Mouse (Mus musculus) heart, postnatal 36 days (tissue): Measurements from ENCODE around the gene Fam234b. TPM values are rescaled to one million over a fixed set of nuclear protein-coding genes. Genes with fewer than 3 reads are reported as not detected.

Experiments
- DNase-seq, 2 experiments: peaks; one replicate each; pipeline ENCODE4 v3.0.0; 2021 to 2022
- intact Hi-C: fragments of 180-260 bp; cut with DNase I; formaldehyde crosslinking; loops from one replicate; pipeline ENCODE4 v1.15.1; 2025
- total RNA-seq, 2 experiments: library from RNA; stranded (reverse); gene quantifications; 2 replicates each; pipeline ENCODE4 v1.2.3; 2021

Gene Fam234b
- total RNA-seq, 2 experiments from 2014 or later = 7.0 to 9.2 TPM

- DNase-seq = no peak
- intact Hi-C loops = no loop called here
These were observed 19.2 kb upstream of the Fam234b start for GRCm38 (mm10) chr6:135178599-135178998.

GRCm38 (mm10) chr6:135182925-135183324 is 14.9 kb upstream of the Fam234b start:
- DNase-seq = no peak
- intact Hi-C loops = no loop called here

GRCm38 (mm10) chr6:135183961-135184360 is 13.8 kb upstream of the Fam234b start:
- intact Hi-C loops = no loop called here
- DNase-seq = no peak

DNA sequence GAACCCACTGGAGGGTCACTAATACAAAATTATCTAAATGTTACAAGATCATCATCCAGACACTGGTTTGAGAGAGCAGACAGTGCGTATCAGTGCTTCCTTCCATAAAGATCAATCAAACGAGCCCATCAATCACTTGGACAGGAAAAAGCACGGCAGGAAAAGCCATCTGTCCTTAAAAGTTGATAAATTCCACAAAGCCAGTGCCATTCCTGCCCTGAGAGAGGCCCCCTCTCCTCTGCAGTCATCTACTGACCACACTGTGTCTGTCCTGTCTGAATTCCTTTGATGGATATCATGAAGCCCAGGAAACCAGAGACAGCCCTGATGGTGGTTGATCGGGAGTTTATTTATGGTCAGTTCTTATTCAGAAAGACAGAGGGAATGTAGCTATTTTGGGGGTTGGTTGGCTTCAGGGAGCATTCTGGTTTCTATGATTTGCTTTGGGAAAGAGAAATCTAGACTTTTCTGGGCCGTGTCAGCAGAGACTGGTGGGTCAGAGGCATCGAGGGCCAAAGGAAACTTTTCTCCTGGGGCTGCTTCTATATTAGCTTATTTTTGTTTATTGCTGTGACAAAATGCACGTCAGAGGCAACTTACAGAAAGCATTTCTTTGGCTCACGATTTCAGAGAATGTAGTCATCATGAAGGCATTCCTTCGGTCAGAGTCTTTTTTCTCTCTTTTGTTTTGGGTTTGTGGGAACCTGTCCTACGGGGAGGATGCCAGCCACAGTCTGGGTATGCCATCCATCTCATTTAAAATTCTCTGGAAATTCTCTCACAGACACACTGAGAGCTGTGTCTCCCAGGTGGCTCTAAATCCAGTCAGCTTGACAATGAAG is 10.5 kb upstream of the Fam234b start:
- intact Hi-C loops = no loop called here
- DNase-seq = no peak

- no peak for DNase-seq
- intact Hi-C loops = no loop called here
These were observed 9.1 kb upstream of the Fam234b start for GRCm38 (mm10) chr6:135188629-135189028.

DNA sequence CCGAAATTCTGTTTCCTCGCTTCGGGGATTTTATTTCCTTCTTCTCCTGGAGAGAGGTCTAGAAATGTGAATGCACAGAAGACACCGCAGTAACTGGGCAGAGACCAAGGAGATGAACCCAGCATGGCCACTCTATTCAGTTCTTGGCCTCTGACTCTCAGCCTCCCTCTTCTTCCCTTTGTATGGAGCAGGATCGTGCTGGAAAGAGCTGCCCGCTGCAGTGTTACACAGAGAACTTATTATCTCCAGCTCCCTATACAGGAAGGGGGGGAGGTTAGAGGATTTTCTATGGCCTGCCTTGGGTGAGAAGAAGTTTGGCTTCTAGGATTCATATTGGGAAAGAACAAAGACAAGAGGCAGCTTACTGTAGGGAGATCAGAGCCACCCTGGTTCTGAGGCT is 7.7 kb upstream of the Fam234b start:
- DNase-seq = no peak
- intact Hi-C loops = no loop called here

GRCm38 (mm10) chr6:135191906-135192305 is 5.9 kb upstream of the Fam234b start:
- intact Hi-C loops = no loop called here
- DNase-seq = no peak

- intact Hi-C loops = no loop called here
- DNase-seq = no peak
These were observed 4.8 kb upstream of the Fam234b start for GRCm38 (mm10) chr6:135192993-135193392.

- intact Hi-C loops = no loop called here
- DNase-seq = no peak
These were observed 4.0 kb upstream of the Fam234b start for GRCm38 (mm10) chr6:135193733-135194132.

DNA sequence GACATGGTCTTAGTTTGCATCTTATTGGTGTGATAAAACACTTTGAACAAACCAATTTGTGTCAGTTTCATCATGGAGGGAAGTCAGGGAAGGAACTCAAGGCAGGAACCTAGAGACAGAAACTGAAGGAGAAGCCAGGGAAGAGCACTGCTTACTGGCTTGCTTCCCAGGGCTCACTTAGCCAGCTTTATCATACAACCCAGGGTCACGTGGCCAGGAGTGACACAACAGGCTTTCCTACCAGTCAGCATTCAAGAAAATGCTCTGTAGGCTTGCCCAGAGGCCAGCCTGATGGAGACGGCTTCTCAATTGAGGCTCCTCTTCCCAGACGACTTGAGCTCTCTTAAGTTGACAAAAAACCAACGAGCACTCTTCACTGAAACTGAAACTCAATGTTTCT is 2.9 kb upstream of the Fam234b start:
- intact Hi-C loops = no loop called here
- DNase-seq = no peak

- DNase-seq = no peak
- intact Hi-C loops = no loop called here
These were observed 1.1 kb upstream of the Fam234b start for GRCm38 (mm10) chr6:135196707-135197106.

- intact Hi-C loops = no loop called here
- DNase-seq = no peak
These were observed 331 bp upstream of the Fam234b start for GRCm38 (mm10) chr6:135197446-135197845.

DNA sequence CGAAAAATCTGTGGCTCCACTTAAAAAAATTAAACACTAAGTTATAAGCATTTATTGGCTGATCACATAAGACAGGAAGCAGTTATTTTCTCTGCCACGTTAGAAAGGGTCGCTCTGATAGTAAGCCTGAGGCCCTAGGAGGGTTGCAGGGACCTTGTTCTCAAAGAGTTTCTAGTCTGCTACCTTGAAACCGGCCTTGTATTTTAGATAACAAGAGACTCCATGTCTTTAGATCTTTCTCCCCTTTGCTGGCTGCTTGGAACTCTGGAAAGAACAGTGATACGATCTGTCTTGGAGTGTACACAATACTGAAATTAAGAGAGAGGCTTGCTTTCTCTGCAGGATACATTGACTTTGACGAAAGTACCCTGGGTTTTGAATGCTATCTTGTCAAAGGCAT is 949 bp downstream of the Fam234b start:
- DNase-seq = no peak
- intact Hi-C loops = no loop called here

DNA sequence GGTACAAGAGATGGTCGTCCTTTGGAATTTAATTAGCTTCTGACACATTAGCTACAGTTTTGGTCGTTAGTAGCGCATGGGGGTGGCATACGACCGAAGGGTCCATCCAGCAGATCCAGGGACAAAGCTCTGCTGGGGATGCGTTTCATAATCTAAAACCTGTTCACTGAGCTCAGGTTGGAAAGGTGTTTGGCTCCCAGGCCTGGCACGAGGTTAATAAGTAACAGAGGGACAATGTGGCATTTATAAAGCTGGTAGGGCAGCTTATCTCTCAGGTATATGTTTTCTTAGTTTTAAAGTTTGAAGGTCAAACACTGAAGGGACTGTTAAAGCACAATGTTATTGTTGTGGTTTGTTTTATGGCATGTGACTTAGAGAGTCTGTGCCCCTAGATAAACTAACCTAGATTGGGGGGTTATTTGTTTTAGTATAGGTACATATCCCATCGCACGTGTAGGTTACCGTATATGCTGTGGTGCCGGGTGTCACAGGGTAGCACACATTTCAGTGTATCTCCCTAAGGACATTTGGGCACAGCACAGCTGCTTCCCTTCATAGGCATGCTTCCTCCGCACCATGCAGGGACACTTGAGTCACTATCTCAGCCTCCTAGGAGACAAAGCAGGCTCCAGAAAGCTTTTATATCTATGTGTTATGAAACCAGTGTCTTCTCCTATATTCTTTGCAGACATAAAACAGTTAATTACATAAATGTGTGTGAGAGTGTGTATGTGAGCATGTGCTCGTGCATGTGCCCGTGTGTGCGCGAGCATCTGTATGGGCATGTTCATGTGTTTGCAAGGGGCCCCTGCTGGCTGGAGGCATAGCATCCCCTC is 2.6 kb downstream of the Fam234b start:
- intact Hi-C loops = no loop called here

GRCm38 (mm10) chr6:135202668-135203067 is 4.9 kb downstream of the Fam234b start:
- no peak for DNase-seq
- intact Hi-C loops = no loop called here

More for the DNA sequence above, 2.6 kb downstream of the Fam234b start:
- no peak for DNase-seq

GRCm38 (mm10) chr6:135203737-135204136 is 6.0 kb downstream of the Fam234b start:
- intact Hi-C loops = no loop called here
- DNase-seq = no peak

GRCm38 (mm10) chr6:135204869-135205268 is 7.1 kb downstream of the Fam234b start:
- intact Hi-C loops = no loop called here
- DNase-seq = no peak

DNA sequence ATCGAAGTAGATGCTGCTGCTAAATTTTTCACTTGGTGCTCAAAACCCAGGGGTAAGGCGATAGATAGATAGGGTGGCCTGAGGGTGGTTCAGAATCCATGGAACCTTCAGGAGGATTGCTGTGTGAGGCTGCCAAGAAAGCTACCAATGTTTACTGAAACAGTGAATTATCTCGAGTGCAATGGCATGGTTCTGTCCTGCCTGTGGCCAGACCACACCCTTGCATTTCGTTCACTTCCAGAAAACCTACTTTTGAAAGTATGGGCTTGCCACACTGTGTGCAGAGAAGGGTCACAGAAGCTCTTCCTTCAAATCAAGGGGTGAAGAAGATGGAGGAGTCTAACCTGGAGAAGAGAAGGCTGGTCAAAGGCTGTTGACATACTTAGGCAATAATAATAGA is 8.0 kb downstream of the Fam234b start:
- DNase-seq = no peak
- intact Hi-C loops = no loop called here

- intact Hi-C loops = no loop called here
- DNase-seq = no peak
These were observed 9.1 kb downstream of the Fam234b start for GRCm38 (mm10) chr6:135206909-135207308.

GRCm38 (mm10) chr6:135211169-135211568 is 13.4 kb downstream of the Fam234b start:
- DNase-seq = no peak
- intact Hi-C loops = no loop called here

DNA sequence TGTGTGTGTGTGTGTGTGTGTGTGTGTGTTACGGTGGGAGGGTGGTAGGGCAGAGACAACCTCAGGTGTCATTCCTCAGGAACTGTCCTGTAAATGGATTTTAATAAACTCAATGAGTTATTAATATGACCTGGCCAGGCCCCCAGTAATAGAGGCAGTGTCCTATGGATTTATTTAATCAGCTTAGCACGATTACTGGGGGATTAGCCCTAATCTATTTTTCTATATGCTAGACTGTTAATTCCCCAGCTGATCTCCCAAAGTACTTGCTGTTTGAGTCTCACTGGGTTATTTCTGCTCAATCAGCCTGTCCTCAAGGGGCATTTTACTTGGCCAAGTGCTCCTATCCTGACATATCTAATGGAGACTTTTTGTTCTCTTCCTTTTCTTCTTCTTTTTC is 14.9 kb downstream of the Fam234b start:
- no peak for DNase-seq
- intact Hi-C loops = no loop called here

DNA sequence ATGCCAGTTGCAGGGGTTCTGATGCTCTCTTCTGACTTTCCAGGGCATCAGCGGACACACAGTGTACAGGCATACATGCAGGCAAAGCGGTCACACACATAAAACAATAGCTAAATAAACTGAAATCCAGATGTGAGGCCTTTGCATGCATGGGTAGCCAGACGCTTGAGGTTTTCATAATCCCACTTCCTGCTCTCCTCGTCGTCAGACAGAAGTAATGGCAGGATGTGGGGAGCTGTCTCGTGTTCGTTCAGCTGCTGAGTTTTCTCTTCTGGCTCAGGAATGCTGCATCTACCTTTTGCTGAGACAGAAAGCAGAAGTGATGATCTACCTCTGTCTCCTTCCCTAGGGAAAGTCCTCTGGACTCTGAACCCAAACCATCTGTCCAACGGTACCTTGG is 20.6 kb downstream of the Fam234b start:
- intact Hi-C loops = no loop called here
- DNase-seq = no peak
